Mouse (Mus musculus) layer of hippocampus, adult 9-10 months (tissue): Measurements from ENCODE around the gene Tbcc.
"Not testable (repeated sequence)": the region's sequence is repeated elsewhere in the genome, so short reads cannot be mapped to it uniquely, and the experiment has no call there.

ENCODE experiments used
- DNase-seq: peaks from one replicate; pipeline ENCODE4 v3.0.0; 2022; ENCODE audit warnings: low spot score

Gene Tbcc

GRCm38 (mm10) chr17:46890116-46890815 is at the start of gene Tbcc:
Gene Tbcc (plus strand): TSS chr17:46890684.
- DNase-seq, result peak; percentile 92

- no peak for DNase-seq
Measured at GRCm38 (mm10) chr17:46843022-46843421, 47.5 kb upstream of the Tbcc start.

GRCm38 (mm10) chr17:46843716-46844115 is 46.8 kb upstream of the Tbcc start:
- no peak for DNase-seq

GRCm38 (mm10) chr17:46844811-46845210 is 45.7 kb upstream of the Tbcc start:
- no peak for DNase-seq

GRCm38 (mm10) chr17:46845262-46845661 is 45.2 kb upstream of the Tbcc start:
- DNase-seq, result no peak

GRCm38 (mm10) chr17:46846573-46846972 is 43.9 kb upstream of the Tbcc start:
- DNase-seq, result not testable (repeated sequence)

GRCm38 (mm10) chr17:46847206-46847605 is 43.3 kb upstream of the Tbcc start:
- no peak for DNase-seq

GRCm38 (mm10) chr17:46852725-46853124 is 37.8 kb upstream of the Tbcc start:
- no peak for DNase-seq

GRCm38 (mm10) chr17:46853281-46853680 is 37.2 kb upstream of the Tbcc start:
- no peak for DNase-seq

GRCm38 (mm10) chr17:46854096-46854495 is 36.4 kb upstream of the Tbcc start:
- DNase-seq, result no peak

GRCm38 (mm10) chr17:46854640-46855110 is 35.8 kb upstream of the Tbcc start:
- DNase-seq, result no peak

GRCm38 (mm10) chr17:46855328-46856106 is 35.0 kb upstream of the Tbcc start:
- no peak for DNase-seq

- DNase-seq, result no peak
Measured at GRCm38 (mm10) chr17:46856107-46856388, 34.4 kb upstream of the Tbcc start.

- no peak for DNase-seq
Measured at GRCm38 (mm10) chr17:46856471-46857360, 33.8 kb upstream of the Tbcc start.

- no peak for DNase-seq
Measured at GRCm38 (mm10) chr17:46857361-46857902, 33.1 kb upstream of the Tbcc start.

GRCm38 (mm10) chr17:46857903-46858748 is 32.4 kb upstream of the Tbcc start, which contains the start of gene Bicral:
Gene Bicral (minus strand): TSS chr17:46858482.
- DNase-seq, result no peak

- no peak for DNase-seq
Measured at GRCm38 (mm10) chr17:46858749-46859444, 31.6 kb upstream of the Tbcc start.

- DNase-seq, result no peak
Measured at GRCm38 (mm10) chr17:46860120-46860519, 30.4 kb upstream of the Tbcc start.

- DNase-seq, result no peak
Measured at GRCm38 (mm10) chr17:46864566-46865195, 25.8 kb upstream of the Tbcc start.

- DNase-seq, result no peak
Measured at GRCm38 (mm10) chr17:46866836-46867235, 23.6 kb upstream of the Tbcc start.
